Mouse (Mus musculus) MEL-GATA-1-ER (cell line): Measurements from ENCODE around the gene Tmem97.
A peak's percentile ranks its signal among the peaks of the same experiment; 100 is the strongest.
"Not testable (repeated sequence)": the region's sequence is repeated elsewhere in the genome, so short reads cannot be mapped to it uniquely, and the experiment has no call there.

ENCODE experiments used
- DNase-seq: peaks from one replicate; pipeline ENCODE4 v3.0.0-alpha.2; 2012; ENCODE audit warnings: low read depth; ENCODE audit errors: extremely low read depth

The Tmem97 gene

DNA sequence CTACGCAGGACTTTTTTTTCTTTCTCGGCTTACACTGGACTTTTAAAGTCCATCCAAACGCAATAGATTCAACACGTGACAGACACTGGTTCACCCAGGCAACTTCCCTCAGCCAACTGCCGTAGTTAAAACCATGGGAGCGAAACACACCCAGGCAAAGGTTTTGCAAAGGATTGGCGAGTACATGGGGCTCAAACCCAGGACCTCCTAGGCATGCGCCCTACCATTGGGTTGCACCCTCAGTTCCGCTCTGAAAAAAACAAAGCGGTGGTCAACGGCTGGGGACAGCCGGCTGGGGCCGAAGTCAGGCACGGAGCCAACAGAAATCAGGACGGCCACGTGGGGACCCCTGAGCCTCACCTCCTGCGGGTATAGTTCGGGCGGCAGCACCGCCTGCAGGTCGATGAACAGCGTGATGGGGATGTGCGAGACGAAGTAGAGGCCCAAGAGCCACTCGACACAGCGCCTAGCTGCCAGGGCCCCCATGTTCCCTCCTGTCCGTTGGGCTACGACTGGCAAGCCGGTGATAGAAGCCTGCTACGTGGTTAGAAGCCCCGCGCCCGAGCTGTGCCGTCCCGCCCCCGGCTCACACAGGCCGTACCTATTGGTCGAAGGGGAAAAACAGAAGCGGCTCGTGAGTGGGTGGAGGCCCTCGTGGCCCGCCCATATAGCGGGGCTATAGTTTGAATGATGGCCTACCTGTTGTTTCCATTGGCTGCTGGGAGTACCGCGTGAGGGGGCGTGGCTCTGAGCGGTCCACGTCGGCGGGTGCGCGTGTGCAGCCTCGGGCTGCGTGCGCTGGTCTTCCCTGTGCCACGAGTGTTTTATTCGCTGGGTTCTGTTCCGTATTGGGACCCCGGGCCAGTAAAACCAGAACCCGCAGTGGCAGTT, at the start of gene Tmem97:
Tmem97 (minus strand) TSS at position 610 of the 891 bp plus-strand sequence.
- peak; percentile 93 for DNase-seq

- no peak for DNase-seq
Measured at GRCm38 (mm10) chr11:78600051-78600450, 49.5 kb upstream of the Tmem97 start.

- no peak for DNase-seq
Measured at GRCm38 (mm10) chr11:78598763-78599415, 48.3 kb upstream of the Tmem97 start.

DNA sequence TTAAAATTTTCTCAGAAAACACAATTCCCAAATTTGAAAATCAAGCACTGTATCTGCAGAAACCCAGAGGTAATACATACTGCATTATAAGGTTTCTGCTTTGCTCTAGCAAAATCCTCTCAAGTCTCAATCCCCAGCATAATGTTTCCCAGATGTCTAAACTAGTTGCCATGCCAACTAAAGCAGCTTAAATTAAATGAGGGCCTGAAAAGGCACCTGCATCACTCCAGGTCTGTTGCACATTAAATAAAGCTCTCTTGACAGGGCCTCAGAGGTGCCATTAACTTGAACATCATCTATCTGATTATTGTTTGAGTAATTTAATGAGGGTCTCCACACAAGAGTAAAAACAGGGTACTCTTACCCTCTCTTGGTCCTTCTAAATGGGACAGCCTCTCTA, 46.2 kb upstream of the Tmem97 start:
- no peak for DNase-seq

GRCm38 (mm10) chr11:78595773-78596172, 45.2 kb upstream of the Tmem97 start:
- no peak for DNase-seq

GRCm38 (mm10) chr11:78594271-78594964, 43.8 kb upstream of the Tmem97 start:
- DNase-seq: no peak

- DNase-seq: not testable (repeated sequence)
Measured at GRCm38 (mm10) chr11:78587677-78588076, 37.1 kb upstream of the Tmem97 start.

DNA sequence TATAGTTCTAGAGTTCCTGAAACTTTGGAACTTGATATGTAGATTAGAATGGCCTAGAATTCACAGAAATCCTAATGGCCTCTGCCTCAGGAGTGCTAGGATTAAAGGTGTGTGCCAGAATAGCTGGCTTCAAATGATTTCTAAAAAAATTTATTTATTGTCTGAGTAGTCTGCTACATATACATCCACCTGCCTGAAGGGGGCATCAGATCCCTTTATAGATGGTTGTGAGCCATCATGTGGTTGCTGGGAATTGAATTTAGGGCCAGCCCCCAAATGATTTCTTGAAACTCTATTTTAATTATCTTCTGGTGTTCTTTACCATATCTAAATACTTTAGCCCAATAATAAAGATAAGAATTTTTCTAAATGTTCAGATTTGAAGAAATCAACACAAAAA, 35.5 kb upstream of the Tmem97 start:
- DNase-seq: no peak

DNA sequence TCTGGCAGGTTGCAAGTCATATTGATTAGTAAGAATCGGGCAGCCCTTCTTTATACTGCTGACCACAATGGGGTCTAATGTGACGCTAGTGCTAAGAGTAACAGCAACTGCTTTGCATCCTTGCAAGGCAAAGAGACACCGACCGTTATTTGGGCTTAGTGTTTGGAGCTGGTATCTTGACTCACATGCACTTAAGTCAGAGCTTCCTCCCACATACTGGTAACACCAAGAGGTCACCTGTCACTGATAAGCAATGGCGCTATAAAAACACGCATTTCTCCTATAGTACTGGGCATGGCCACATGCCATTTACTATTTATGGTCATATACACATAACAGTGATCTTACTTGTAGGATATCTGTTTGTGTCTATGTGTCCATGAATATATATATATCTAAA, 32.3 kb upstream of the Tmem97 start:
- DNase-seq: no peak

- no peak for DNase-seq
Measured at GRCm38 (mm10) chr11:78574975-78575374, 24.4 kb upstream of the Tmem97 start.

- DNase-seq: no peak
Measured at GRCm38 (mm10) chr11:78574536-78574935, 24.0 kb upstream of the Tmem97 start.

DNA sequence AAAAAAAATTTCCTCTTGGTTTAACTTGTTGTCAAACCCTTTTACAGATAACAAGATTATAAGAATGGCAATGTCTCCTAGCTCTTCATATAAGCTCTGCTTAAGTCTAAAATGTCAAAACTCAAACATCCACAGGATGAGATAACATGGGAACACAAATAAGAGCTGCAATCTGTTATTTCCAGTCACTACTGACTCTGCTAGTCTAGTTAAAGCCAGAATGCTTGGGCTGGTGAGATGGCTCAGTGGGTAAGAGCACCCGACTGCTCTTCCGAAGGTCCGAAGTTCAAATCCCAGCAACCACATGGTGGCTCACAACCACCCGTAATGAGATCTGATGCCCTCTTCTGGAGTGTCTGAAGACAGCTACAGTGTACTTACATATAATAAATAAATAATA, 23.5 kb upstream of the Tmem97 start:
- not testable (repeated sequence) for DNase-seq

GRCm38 (mm10) chr11:78571854-78572253, 21.3 kb upstream of the Tmem97 start:
- DNase-seq: peak; percentile 68

- DNase-seq: no peak
Measured at GRCm38 (mm10) chr11:78571441-78571840, 20.9 kb upstream of the Tmem97 start.

DNA sequence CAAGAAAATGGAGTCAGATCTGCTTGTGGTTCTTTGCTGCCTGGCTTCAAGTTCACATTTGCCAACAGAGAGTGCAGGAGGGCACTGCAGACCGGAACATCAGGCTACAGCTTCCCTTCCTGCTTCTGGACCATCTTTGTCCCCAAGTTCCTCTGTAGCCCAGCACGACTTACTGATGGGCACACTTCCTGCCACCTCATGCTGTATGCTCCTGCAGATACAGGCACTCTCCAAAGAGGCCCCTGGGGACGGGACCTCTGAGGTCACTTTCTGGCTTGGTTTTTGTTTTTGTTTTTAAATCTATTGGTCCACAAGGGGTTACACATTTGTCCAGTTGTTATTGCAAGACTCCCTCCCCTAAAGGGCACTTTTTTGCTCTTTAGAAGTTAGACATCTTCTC, 19.2 kb upstream of the Tmem97 start:
- DNase-seq: no peak

DNA sequence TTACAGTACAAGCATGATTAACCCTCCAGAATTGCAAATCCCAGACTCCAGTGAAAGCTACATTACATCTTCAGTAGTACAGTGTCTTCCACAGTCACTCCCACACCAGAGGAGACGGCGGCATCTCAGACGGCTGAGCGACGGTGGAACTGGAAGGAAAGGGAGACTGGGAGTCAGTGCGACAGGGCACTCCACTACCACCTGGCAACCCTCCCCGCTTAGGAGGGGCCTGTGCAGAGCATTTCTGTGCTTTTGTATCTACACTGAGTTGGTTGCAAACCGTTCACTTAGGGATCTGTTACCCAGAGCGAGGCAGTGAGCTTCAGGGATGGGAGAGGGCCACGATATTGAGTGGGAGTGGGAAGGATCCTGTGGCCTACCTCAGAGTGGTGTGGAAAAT, 18.2 kb upstream of the Tmem97 start:
- DNase-seq: no peak

DNA sequence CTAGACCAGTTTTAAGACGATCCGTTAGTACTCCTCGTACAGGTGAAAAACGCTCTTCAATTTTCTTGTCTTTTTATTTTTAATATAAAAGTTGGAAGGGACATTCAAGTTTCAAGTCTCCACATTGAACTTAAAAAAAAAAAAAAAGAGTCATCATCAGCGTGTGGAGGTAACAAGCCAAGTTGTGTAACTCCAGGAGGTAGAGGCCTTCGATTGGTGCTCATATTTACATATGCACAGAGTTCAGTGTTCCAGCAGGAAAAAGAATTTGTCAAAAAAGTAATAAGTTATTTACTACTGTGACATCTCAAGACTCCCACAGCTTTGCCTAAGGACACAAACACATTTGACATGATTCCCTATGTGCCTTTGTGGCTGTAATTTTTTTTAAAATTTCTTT, 17.0 kb upstream of the Tmem97 start:
- no peak for DNase-seq

GRCm38 (mm10) chr11:78566775-78567174, 16.2 kb upstream of the Tmem97 start:
- DNase-seq: peak; percentile 59

GRCm38 (mm10) chr11:78560447-78560846, 9.9 kb upstream of the Tmem97 start:
- DNase-seq: peak; percentile 54

GRCm38 (mm10) chr11:78557241-78557640, 6.7 kb upstream of the Tmem97 start:
- DNase-seq: no peak

- DNase-seq: no peak
Measured at GRCm38 (mm10) chr11:78556070-78556469, 5.5 kb upstream of the Tmem97 start.

DNA sequence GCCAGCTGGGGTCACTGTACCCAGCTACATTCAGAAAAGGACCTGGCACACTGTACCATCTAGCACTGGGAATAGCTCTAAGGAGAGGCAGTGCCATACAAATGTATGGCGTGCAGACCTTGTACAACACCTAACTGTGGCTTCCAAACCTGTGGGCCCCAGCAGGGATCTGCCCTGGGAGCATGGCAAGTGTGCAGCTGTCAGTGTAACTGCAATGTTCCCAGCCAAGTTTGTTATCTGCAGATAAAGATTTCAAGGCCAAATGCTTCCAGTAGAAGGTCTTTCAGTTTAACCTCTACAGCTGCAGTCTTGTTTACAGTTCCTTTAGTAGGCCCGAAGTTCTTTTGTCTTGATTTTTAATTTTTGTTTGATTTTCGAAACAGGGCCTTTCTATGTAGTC, 5.0 kb upstream of the Tmem97 start:
- no peak for DNase-seq
